Comparison of ENCODE assay signal across 19 mouse cellular contexts in the genomic region with DNA sequence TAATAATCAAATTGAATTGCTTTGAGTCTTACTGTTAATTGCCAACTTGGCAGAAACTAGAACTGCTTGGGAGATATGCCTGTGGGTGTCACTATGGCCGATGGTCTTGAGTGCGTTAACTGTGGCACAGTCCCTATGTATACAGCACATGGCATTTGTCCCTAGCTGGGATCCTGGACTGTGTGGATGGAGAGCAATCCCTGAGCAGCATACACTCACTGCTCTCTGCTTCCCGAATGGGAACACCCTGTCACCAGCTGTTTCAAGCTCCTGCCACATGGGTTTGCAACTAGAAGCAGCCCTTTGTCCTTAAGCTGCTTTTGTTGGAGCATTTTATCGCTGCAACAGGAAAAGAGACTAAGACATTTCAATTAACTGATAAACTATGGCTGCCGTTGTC.
DNase-seq lines count a peak whose midpoint lies in the region; ATAC-seq and TF ChIP-seq lines count a peak whose summit lies in the region.
"Had no signal": no experiment of that assay in that cellular context is flagged by ENCODE, and none has a peak within 500 bp of the region (broad histone marks: within the 10 kb centered on the region; RNA-seq: fewer than 3 reads in every experiment).

No protein-coding gene starts in this region.

- 0 out of 2 replicates have a peak overlapping the region, but pooled peaks have one; percentile 39 for H3K27ac ChIP-seq in embryonic facial prominence, embryonic 13.5 days
- H3K27ac ChIP-seq in embryonic facial prominence, embryonic 10.5 days (replicated peaks): no peak overlapping the region
- H3K27ac ChIP-seq in hindbrain, embryonic 11.5 days (ENCODE audit: low read depth, low read length): no peak overlapping the region
- H3K27ac ChIP-seq in hindbrain, embryonic 16.5 days (ENCODE audit: low read depth, low read length): no peak overlapping the region
- H3K27ac ChIP-seq in lung, embryonic 16.5 days (ENCODE audit: low read length): no peak overlapping the region
- no peak overlapping the region for H3K27ac ChIP-seq in lung, postnatal 0 days (ENCODE audit: low read length)
- H3K27ac ChIP-seq in midbrain, postnatal 0 days (ENCODE audit: low read depth, low read length): 0 out of 2 replicates have a peak overlapping the region, but pooled peaks have one; percentile 18
- H3K27ac ChIP-seq: limb, embryonic 13.5 days; liver, embryonic 13.5 days; lung, embryonic 15.5 days; stomach, embryonic 15.5 days had no signal

- ATAC-seq in embryonic facial prominence, embryonic 13.5 days (ENCODE audit: insufficient number of reproducible peaks, insufficient read depth, low FRiP score, low TSS enrichment, low read depth): no peak
- ATAC-seq in hindbrain, embryonic 11.5 days (ENCODE audit: low FRiP score): no peak
- no peak for ATAC-seq in hindbrain, embryonic 16.5 days
- peak; percentile 51; the same call in 1 of the 2 replicates for ATAC-seq in lung, embryonic 16.5 days (ENCODE audit: low read depth)
- ATAC-seq in lung, postnatal 0 days: no peak
- ATAC-seq in midbrain, postnatal 0 days (ENCODE audit: low FRiP score): no peak
- ATAC-seq: Patski had no signal

- H3K4me3 ChIP-seq in embryonic facial prominence, embryonic 13.5 days: no peak overlapping the region
- H3K4me3 ChIP-seq in embryonic facial prominence, embryonic 10.5 days: no peak overlapping the region
- no peak overlapping the region for H3K4me3 ChIP-seq in hindbrain, embryonic 11.5 days (ENCODE audit: low read depth, low read length)
- no peak overlapping the region for H3K4me3 ChIP-seq in hindbrain, embryonic 16.5 days (ENCODE audit: low read length)
- no peak overlapping the region for H3K4me3 ChIP-seq in lung, embryonic 16.5 days (ENCODE audit: low read length)
- H3K4me3 ChIP-seq in lung, postnatal 0 days (ENCODE audit: low read depth, low read length): no peak overlapping the region
- H3K4me3 ChIP-seq in midbrain, postnatal 0 days (ENCODE audit: low read depth, low read length): no peak overlapping the region
- H3K4me3 ChIP-seq: limb, embryonic 13.5 days; liver, embryonic 13.5 days; lung, embryonic 15.5 days; stomach, embryonic 15.5 days had no signal

- WGBS in embryonic facial prominence, embryonic 13.5 days: 69% methylated on average over 5 of the region's 5 CpGs
- 79% methylated on average over 5 of the region's 5 CpGs for WGBS in embryonic facial prominence, embryonic 10.5 days
- WGBS in hindbrain, embryonic 11.5 days: 82% methylated on average over 5 of the region's 5 CpGs
- 52% methylated on average over 5 of the region's 5 CpGs for WGBS in hindbrain, embryonic 16.5 days
- WGBS in lung, embryonic 16.5 days: 67% methylated on average over 5 of the region's 5 CpGs
- 66% methylated on average over 5 of the region's 5 CpGs for WGBS in lung, postnatal 0 days
- WGBS in midbrain, postnatal 0 days: 47% methylated on average over 5 of the region's 5 CpGs

- H3K9me3 ChIP-seq in embryonic facial prominence, embryonic 13.5 days: no peaks in the 10 kb centered on the region
- no peaks in the 10 kb centered on the region for H3K9me3 ChIP-seq in embryonic facial prominence, embryonic 10.5 days
- no peaks in the 10 kb centered on the region for H3K9me3 ChIP-seq in hindbrain, embryonic 11.5 days (ENCODE audit: control insufficient read depth, low read length)
- no peaks in the 10 kb centered on the region for H3K9me3 ChIP-seq in hindbrain, embryonic 16.5 days (ENCODE audit: control insufficient read depth, low read length)
- H3K9me3 ChIP-seq in lung, embryonic 16.5 days (ENCODE audit: control insufficient read depth, low read length): no peaks in the 10 kb centered on the region
- H3K9me3 ChIP-seq in lung, postnatal 0 days (ENCODE audit: low read length): no peaks in the 10 kb centered on the region
- H3K9me3 ChIP-seq in midbrain, postnatal 0 days (ENCODE audit: low read length): no peaks in the 10 kb centered on the region
- H3K9me3 ChIP-seq: limb, embryonic 13.5 days; liver, embryonic 13.5 days; lung, embryonic 15.5 days; stomach, embryonic 15.5 days had no signal

- no peaks in the 10 kb centered on the region for H3K27me3 ChIP-seq in embryonic facial prominence, embryonic 13.5 days
- no peaks in the 10 kb centered on the region for H3K27me3 ChIP-seq in embryonic facial prominence, embryonic 10.5 days (replicated peaks; ENCODE audit: low read depth, poor library complexity, severe bottlenecking)
- H3K27me3 ChIP-seq in hindbrain, embryonic 11.5 days (ENCODE audit: control insufficient read depth, insufficient read depth, low read length): no peaks in the 10 kb centered on the region
- no peaks in the 10 kb centered on the region for H3K27me3 ChIP-seq in hindbrain, embryonic 16.5 days (replicated peaks; ENCODE audit: control insufficient read depth, insufficient read depth, low read length)
- no peaks in the 10 kb centered on the region for H3K27me3 ChIP-seq in lung, embryonic 16.5 days (ENCODE audit: control insufficient read depth, insufficient read depth, low read depth, low read length)
- H3K27me3 ChIP-seq in lung, postnatal 0 days (replicated peaks; ENCODE audit: insufficient read depth, low read length): no peaks in the 10 kb centered on the region
- H3K27me3 ChIP-seq in midbrain, postnatal 0 days (ENCODE audit: insufficient read depth, low read length): no peaks in the 10 kb centered on the region
- H3K27me3 ChIP-seq: limb, embryonic 13.5 days; liver, embryonic 13.5 days; lung, embryonic 15.5 days; stomach, embryonic 15.5 days had no signal

- H3K36me3 ChIP-seq in embryonic facial prominence, embryonic 13.5 days: no peaks in the 10 kb centered on the region
- H3K36me3 ChIP-seq in embryonic facial prominence, embryonic 10.5 days (replicated peaks): no peaks in the 10 kb centered on the region
- H3K36me3 ChIP-seq in hindbrain, embryonic 11.5 days (ENCODE audit: control insufficient read depth, insufficient read depth, low read length): no peaks in the 10 kb centered on the region
- no peaks in the 10 kb centered on the region for H3K36me3 ChIP-seq in hindbrain, embryonic 16.5 days (ENCODE audit: control insufficient read depth, insufficient read depth, low read length)
- no peaks in the 10 kb centered on the region for H3K36me3 ChIP-seq in lung, embryonic 16.5 days (ENCODE audit: control insufficient read depth, insufficient read depth, low read length)
- H3K36me3 ChIP-seq in lung, postnatal 0 days (ENCODE audit: insufficient read depth, low read length): no peaks in the 10 kb centered on the region
- no peaks in the 10 kb centered on the region for H3K36me3 ChIP-seq in midbrain, postnatal 0 days (ENCODE audit: insufficient read depth, low read length)
- H3K36me3 ChIP-seq: limb, embryonic 13.5 days; liver, embryonic 13.5 days; lung, embryonic 15.5 days; stomach, embryonic 15.5 days had no signal

- no peaks in the 10 kb centered on the region for H3K4me1 ChIP-seq in embryonic facial prominence, embryonic 13.5 days
- no peaks in the 10 kb centered on the region for H3K4me1 ChIP-seq in embryonic facial prominence, embryonic 10.5 days
- no peaks in the 10 kb centered on the region for H3K4me1 ChIP-seq in hindbrain, embryonic 11.5 days (replicated peaks; ENCODE audit: control insufficient read depth, insufficient read depth, low read length)
- no peaks in the 10 kb centered on the region for H3K4me1 ChIP-seq in hindbrain, embryonic 16.5 days (ENCODE audit: control insufficient read depth, insufficient read depth, low read depth, low read length)
- no peaks in the 10 kb centered on the region for H3K4me1 ChIP-seq in lung, embryonic 16.5 days (replicated peaks; ENCODE audit: control insufficient read depth, insufficient read depth, low read length)
- H3K4me1 ChIP-seq in lung, postnatal 0 days (ENCODE audit: insufficient read depth, low read depth, low read length): no peaks in the 10 kb centered on the region
- no peaks in the 10 kb centered on the region for H3K4me1 ChIP-seq in midbrain, postnatal 0 days (ENCODE audit: insufficient read depth, low read length)
- H3K4me1 ChIP-seq: limb, embryonic 13.5 days; liver, embryonic 13.5 days; lung, embryonic 15.5 days; stomach, embryonic 15.5 days had no signal

- DNase-seq in embryonic facial prominence, embryonic 10.5 days (ENCODE audit: low spot score): no peak
- DNase-seq in hindbrain, embryonic 11.5 days (ENCODE audit: low spot score): peak; percentile 4
- DNase-seq in lung, postnatal 0 days (ENCODE audit: low spot score): no peak
- peak; percentile 4 for DNase-seq in midbrain, postnatal 0 days (ENCODE audit: low spot score)
- no peak for DNase-seq in Muller cell, postnatal 12 days (ENCODE audit: inconsistent ontology term)
- DNase-seq: adrenal gland, postnatal 10 days; cerebellum, adult 11-12 months; cerebellum, postnatal 36 days; heart, postnatal 36 days; layer of hippocampus, postnatal 36 days; liver, embryonic 13.5 days had no signal

- H3K4me2 ChIP-seq in embryonic facial prominence, embryonic 13.5 days: no peak overlapping the region
- H3K4me2 ChIP-seq in hindbrain, embryonic 11.5 days (replicated peaks; ENCODE audit: low read depth, low read length): no peak overlapping the region
- no peak overlapping the region for H3K4me2 ChIP-seq in hindbrain, embryonic 16.5 days (ENCODE audit: low read length)
- H3K4me2 ChIP-seq in lung, embryonic 16.5 days (ENCODE audit: low read depth, low read length): no peak overlapping the region
- no peak overlapping the region for H3K4me2 ChIP-seq in lung, postnatal 0 days (replicated peaks; ENCODE audit: low read depth, low read length)
- H3K4me2 ChIP-seq in midbrain, postnatal 0 days (ENCODE audit: low read depth, low read length, poor library complexity, severe bottlenecking): no peak overlapping the region
- H3K4me2 ChIP-seq: heart, embryonic 11.5 days; limb, embryonic 13.5 days; liver, embryonic 13.5 days; lung, embryonic 15.5 days; stomach, embryonic 15.5 days had no signal

- H3K9ac ChIP-seq in embryonic facial prominence, embryonic 13.5 days: no peak overlapping the region
- no peak overlapping the region for H3K9ac ChIP-seq in hindbrain, embryonic 11.5 days (ENCODE audit: low read depth, low read length)
- no peak overlapping the region for H3K9ac ChIP-seq in hindbrain, embryonic 16.5 days (ENCODE audit: low read depth, low read length)
- no peak overlapping the region for H3K9ac ChIP-seq in lung, embryonic 16.5 days (ENCODE audit: low read length)
- no peak overlapping the region for H3K9ac ChIP-seq in lung, postnatal 0 days (replicated peaks; ENCODE audit: low read depth)
- no peak overlapping the region for H3K9ac ChIP-seq in midbrain, postnatal 0 days (replicated peaks; ENCODE audit: low read length, poor library complexity, severe bottlenecking)
- H3K9ac ChIP-seq: limb, embryonic 13.5 days; liver, embryonic 13.5 days; lung, embryonic 15.5 days; stomach, embryonic 15.5 days had no signal

- TF ChIP-seq CTCF in lung, postnatal 0 days (IDR thresholded peaks at IDR 0.05): no peak
- no peak for TF ChIP-seq CTCF in midbrain, postnatal 0 days (IDR thresholded peaks at IDR 0.05)

- no peak for TF ChIP-seq EP300 in lung, postnatal 0 days (IDR thresholded peaks at IDR 0.05)

Comparison
In these comparisons a context has a peak if more than half of its experiments do, and no peak if none do; other contexts are left out.
1. H3K27ac ChIP-seq: peak in embryonic facial prominence, embryonic 13.5 days (single experiment) and midbrain, postnatal 0 days (single experiment); none in embryonic facial prominence, embryonic 10.5 days (single experiment), hindbrain, embryonic 11.5 days (single experiment), hindbrain, embryonic 16.5 days (single experiment), lung, embryonic 16.5 days (single experiment) and lung, postnatal 0 days (single experiment).
2. DNase-seq: peak in hindbrain, embryonic 11.5 days (single experiment) and midbrain, postnatal 0 days (single experiment); none in embryonic facial prominence, embryonic 10.5 days (single experiment), lung, postnatal 0 days (single experiment) and Muller cell, postnatal 12 days (single experiment).